Mouse (Mus musculus) mouse trophoblast stem cell (cell line): Measurements from ENCODE around the gene Lce1f.
"Not testable (repeated sequence)": the region's sequence is repeated elsewhere in the genome, so short reads cannot be mapped to it uniquely, and the experiment has no call there.

Experiments used
- in situ Hi-C, 2 experiments: fragments of 300-500 bp; cut with MseI, MboI; formaldehyde crosslinking; loops; 2 replicates in 1 of 2; 3 replicates in 1 of 2; pipeline ENCODE4 v1.15.1; 2025

The Lce1f gene

DNA sequence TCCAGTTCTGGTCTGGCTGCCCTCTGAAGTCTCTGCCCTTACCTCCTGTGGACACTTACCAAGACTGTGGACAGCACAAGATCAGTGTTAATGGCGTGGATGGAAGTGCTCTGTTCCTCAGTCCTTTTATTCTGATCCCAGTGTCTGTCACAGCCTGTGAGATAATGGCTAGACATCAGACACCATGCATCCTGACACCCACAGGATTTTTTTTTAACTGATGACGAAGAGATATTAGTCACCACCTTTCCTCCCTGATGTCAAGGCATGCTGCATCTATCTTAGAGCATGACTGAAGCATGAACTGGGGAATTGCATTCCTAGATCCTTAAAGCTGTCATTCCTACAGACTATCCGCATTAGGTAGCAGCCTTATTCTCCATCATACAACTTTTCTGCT lies at the start of gene Lce1f:
Gene Lce1f (minus strand): TSS at position 101 of the 400 bp plus-strand sequence.
- in situ Hi-C loops: no loop called here

DNA sequence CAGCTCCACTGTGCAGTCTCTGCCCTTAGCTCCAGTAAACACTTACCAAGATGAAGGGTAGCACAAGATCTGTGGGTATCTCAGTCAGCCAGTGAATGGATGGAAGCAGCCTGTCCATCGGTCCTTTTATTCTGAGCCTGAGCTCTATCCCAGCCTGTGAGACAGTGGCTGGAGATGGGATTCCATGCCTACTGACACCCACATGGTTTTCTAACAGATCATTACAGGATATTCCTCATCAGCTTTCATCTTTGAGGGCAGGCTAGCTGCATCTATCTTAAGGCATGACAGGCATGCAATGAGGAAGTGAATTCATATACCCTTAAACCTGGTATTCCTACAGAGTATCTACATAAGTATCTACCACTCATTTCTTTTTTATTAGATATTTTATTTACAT lies 44.8 kb upstream of the Lce1f start, which contains the start of gene Lce1h:
Gene Lce1h (minus strand): TSS at position 101 of the 400 bp plus-strand sequence.
- in situ Hi-C loops: loop anchor here in 1 of 2 experiments (25.0 kb wide), 1 partner anchor 628 kb away; the partner anchor contains the start of gene Lelp1

DNA sequence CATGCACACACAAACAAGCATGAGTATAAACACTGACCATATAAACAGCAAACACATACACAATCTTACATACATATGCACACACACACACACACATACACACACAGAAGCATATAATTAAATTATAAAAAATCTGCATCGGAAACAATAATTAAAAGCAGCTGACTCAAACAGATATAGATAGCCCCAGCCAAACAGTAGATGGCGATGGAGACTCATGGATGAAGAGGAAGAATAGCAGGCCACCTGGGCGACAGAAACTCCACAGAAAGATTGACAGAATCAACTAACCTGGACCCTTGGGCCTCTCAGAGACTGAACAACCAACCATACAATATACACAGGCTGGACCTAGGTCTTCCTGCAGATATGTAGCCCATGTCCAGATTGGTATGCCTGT lies 33.0 kb upstream of the Lce1f start:
- in situ Hi-C loops: loop anchor here in 1 of 2 experiments (25.0 kb wide), 1 partner anchor 616 kb away; the partner anchor contains the start of gene Lelp1

DNA sequence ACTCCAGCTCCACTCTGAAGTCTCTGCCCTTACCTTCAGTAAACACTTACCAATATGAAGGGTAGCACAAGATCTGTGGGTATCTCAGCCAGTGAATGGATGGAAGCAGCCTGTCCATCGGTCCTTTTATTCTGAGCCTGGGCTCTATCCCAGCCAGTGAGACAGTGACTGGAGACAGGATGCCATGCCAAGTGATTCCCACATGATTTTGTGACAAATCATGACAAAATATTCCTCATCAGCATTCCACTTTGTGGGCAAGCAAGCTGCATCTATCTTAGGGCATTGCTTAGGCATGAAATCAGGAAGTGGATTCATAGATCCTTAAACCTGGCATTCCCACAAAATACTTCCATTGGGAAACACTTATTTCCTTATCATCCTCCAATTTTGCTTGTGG lies 32.1 kb upstream of the Lce1f start, which contains the start of gene Lce1g:
Gene Lce1g (minus strand): TSS at position 101 of the 400 bp plus-strand sequence.
- in situ Hi-C loops: loop anchor here in 1 of 2 experiments (25.0 kb wide), 1 partner anchor 615 kb away; the partner anchor contains the start of gene Lelp1

DNA sequence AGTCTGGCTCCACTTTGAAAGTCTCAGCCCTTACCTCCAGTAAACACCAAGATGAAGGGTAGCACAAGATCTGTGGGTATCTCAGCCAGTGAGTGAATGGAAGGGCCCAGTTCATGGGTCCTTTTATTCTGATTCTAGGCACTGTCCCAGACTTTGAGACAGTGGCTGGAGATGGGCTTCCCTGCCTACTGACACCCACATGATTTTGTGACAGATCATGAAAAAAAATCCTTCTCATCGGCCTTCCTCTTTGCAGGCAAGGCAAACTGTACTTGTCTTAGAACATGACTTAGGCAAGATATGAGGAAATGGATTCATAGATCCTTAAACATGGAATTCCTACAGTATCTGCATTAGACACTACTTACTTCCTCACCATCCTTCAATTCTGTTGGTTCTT lies 18.8 kb upstream of the Lce1f start, which contains the start of gene Gm38119:
Gene Gm38119 (minus strand): TSS at position 101 of the 400 bp plus-strand sequence.
- in situ Hi-C loops: no loop called here

DNA sequence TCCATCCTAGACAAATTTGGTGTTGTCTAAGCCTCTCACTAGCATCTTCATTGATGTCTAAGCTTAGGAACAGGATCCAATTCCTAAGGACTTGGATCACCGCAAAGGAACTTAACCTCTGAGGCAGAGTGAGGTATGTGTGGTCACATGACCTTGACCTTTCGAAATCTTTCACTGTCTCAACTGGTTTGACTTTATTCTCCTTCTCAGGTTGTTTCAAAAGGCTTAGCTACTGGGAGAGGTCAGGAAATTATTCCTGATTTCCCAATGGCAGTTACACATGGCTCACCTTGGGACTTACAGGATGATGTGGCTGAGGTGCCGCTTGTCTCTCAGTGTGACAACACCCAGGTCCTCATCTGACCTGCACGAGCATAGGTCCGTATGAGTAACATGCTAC lies 2.5 kb upstream of the Lce1f start:
- in situ Hi-C loops: no loop called here

DNA sequence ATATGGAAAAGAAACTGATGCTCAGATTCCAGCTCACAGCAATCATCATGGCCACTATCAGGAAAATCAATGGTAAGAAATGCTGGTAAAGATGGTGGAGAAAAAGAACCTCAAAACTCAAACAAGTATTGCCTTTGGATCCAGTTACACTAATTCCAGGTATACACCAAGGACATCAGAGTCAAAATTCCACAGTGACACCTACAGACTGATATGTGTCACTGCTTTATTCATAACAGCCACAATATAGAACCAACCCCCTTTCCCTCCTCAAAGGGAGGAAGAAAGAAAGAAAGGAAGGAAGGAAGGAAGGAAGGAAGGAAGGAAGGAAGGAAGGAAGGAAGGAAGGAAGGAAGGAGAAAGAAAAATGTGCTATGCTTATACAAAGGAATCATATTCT lies 5.0 kb downstream of the Lce1f start:
- in situ Hi-C loops: no loop called here

DNA sequence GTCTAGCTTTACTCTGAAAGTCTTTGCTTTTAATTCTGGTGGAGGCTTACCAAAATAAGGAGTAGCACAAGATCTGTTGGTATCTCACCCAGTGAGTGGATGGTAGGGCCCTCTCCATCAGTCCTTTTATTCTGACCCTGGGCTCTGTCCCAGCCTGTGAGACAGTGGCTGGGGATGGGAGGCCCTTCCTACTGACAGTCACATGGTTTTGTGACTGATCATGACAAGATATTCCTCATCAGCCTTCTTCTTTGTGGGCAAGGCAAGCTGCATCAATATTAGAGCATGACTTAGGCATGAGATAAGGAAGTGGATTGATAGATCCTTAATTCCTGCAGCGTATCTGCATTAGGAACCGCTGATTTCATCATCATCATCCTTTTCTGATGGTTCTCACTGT lies 11.2 kb downstream of the Lce1f start, which contains the start of gene Lce1e:
Gene Lce1e (minus strand): TSS at position 101 of the 400 bp plus-strand sequence.
- in situ Hi-C loops: no loop called here

DNA sequence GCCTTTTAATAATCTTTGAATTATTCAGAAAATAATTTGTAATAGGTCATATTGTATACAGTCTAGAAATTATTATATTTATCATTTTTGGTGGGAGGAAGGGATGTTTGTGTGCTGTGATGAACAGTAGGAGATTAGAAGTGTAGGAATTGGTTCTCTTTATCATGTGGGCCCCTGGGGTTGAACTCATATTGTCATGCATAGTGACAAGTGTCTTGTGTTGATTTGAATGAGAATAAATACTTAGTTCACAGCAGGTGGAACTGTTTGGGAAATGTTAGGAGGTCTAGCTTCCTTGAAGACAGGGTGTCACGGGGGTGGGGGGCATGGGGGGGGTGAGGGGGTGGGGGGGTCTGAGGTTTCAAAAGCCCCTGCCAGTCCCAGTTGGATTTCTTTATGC lies 25.5 kb downstream of the Lce1f start:
- in situ Hi-C loops: no loop called here

DNA sequence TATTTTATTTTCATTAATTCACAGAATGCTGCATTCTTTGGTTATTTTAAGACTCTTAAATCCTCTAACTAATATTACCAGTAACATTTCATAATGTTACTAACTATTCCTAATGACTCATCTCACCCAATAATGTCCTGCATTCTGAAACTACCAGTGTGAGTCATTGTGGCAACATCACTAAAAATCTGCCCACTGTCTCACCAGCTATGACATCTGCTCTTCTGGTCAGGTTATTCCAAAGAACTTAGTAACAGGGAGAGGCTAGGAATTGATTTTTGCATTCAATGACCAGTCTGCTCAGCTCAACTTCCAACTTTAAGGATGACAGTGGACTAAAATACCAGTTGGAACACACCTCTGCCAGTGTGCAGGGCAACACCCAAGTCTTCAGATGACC lies 28.5 kb downstream of the Lce1f start:
- in situ Hi-C loops: no loop called here

DNA sequence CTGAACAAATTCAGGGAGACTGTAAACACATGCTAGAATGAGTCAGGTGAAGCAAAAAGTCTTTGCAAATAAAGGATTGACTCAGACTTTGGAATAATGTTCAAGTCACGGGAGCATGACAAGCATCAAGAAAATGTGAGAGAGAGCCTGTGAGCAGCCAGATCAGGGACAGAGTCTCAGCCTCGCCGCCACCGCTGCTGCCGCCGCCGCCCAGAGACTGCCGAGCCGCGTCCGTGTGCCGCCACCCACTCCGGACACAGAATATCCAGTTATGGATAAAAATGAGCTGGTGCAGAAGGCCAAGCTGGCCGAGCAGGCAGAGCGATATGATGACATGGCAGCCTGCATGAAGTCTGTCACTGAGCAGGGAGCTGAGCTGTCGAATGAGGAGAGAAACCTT lies 31.0 kb downstream of the Lce1f start:
- in situ Hi-C loops: not testable (repeated sequence)

DNA sequence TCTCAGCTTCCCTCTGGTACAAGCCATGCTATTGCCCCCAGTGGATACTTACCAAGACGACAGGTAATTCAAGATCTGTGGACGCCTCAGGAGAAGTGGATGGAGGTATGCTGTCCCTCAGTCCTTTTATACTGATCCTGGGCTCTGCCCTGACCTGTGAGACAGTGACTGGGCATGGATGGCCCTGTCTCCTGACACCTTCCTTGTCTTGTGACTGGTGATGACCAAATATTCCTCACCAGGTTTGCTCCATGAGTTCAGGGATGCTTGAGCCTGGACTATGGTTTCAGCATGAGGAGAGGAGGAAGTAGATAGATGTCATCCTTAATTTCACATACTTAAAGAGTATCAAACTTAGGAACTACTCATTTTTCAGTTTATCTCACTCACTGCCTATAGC lies 33.0 kb downstream of the Lce1f start, which contains the start of gene Lce1d:
Gene Lce1d (minus strand): TSS at position 101 of the 400 bp plus-strand sequence.
- in situ Hi-C loops: no loop called here

DNA sequence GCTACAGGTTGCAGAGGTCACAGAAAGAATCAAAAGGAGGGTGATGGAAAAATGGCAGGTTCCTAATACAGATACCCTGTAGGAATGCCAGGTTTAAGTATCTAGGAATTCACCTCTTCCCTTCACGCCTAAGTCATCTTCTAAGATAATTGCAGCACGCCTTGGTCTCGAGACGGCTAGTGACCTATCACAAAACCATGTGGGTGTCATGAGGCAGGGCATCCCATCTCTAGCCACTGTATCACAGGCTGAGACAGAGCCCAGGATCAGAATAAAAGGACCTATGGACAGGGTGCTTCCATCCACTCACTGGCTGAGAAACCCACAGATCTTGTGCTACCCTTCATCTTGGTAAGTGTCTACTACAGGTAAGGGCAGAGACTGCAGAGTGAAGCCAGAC lies 41.2 kb downstream of the Lce1f start, which contains the start of gene Lce1c:
Gene Lce1c (plus strand): TSS at position 301 of the 400 bp plus-strand sequence.
- in situ Hi-C loops: no loop called here

DNA sequence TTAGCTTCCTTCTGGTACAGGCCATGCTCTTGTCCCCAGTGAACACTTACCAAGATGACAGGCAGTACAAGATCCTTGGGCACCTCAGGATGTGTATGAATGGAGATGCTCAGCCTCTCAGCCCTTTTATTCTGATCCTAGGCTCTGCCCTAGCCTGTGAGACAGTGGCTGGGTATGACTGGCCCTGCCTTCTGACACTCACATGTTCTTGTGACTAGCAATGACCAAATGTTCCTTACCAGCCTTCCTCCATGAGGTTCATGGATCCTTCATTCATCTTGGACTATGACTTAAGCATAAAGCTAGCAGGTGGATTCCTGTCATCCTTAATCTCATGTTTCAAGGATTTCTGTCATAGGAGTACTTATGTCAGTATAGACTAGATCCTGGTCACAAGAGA lies 49.9 kb downstream of the Lce1f start, which contains the start of gene Lce1a2:
Gene Lce1a2 (minus strand): TSS at position 101 of the 400 bp plus-strand sequence.
- in situ Hi-C loops: no loop called here
